Mouse (Mus musculus) MEL (cell line): ENCODE results near the gene Yap1. TPM values are rescaled to one million over a fixed set of nuclear protein-coding genes. Genes with fewer than 3 reads are reported as not detected.

ENCODE experiments used
- DNase-seq: peaks from one replicate; pipeline ENCODE4 v3.0.0; 2011; ENCODE audit warnings: low read depth, low spot score
- H3K27ac ChIP-seq: 2 replicates; pipeline ENCODE4 v1.5.1; 2012; ENCODE audit warnings: low read depth, mild to moderate bottlenecking, control low read depth, low read length, moderate library complexity; ENCODE audit not compliant: control insufficient read depth
- H3K27me3 ChIP-seq, 2 experiments: fragments of 150-350 bp in 1 of 2; sonication (generic) in 1 of 2; 2 replicates each; pipeline ENCODE4 v1.6.1; 2012; ENCODE audit warnings: low read length in 2 of 2, mild to moderate bottlenecking in 2 of 2, improper control_type of control experiment in 1 of 2, moderate library complexity in 1 of 2; ENCODE audit not compliant: insufficient read depth in 2 of 2, control insufficient read depth in 1 of 2
- H3K36me3 ChIP-seq, 2 experiments: 2 replicates each; pipeline ENCODE4 v1.6.1; 2012 to 2014; ENCODE audit warnings: low read length in 2 of 2, improper control_type of control experiment in 1 of 2, inconsistent platforms in 1 of 2, mild to moderate bottlenecking in 1 of 2; ENCODE audit not compliant: insufficient read depth in 2 of 2, control insufficient read depth in 1 of 2
- H3K4me1 ChIP-seq, 2 experiments: fragments of 150-350 bp in 1 of 2; sonication (generic) in 1 of 2; 2 replicates each; pipeline ENCODE4 v1.6.1; 2012; ENCODE audit warnings: low read length in 2 of 2, improper control_type of control experiment in 1 of 2, mild to moderate bottlenecking in 1 of 2; ENCODE audit not compliant: insufficient read depth in 2 of 2, control insufficient read depth in 1 of 2
- H3K4me3 ChIP-seq, 2 experiments: fragments of 150-350 bp in 1 of 2; sonication (generic) in 1 of 2; 2 replicates each; pipeline ENCODE4 v1.5.1; 2012; ENCODE audit warnings: low read depth in 2 of 2, low read length in 2 of 2, mild to moderate bottlenecking in 2 of 2, moderate library complexity in 2 of 2, control low read depth in 1 of 2, improper control_type of control experiment in 1 of 2; ENCODE audit not compliant: control insufficient read depth in 1 of 2, insufficient read depth in 1 of 2
- H3K79me2 ChIP-seq: 2 replicates; pipeline ENCODE4 v1.6.1; 2012; ENCODE audit warnings: mild to moderate bottlenecking, low read length, moderate library complexity; ENCODE audit not compliant: control insufficient read depth, poor library complexity, insufficient read depth
- H3K9ac ChIP-seq: 2 replicates; pipeline ENCODE4 v1.6.1; 2012; ENCODE audit warnings: low read depth, mild to moderate bottlenecking, control low read depth, low read length, moderate library complexity; ENCODE audit not compliant: control insufficient read depth, poor library complexity, severe bottlenecking
- H3K9me3 ChIP-seq: fragments of 150-350 bp; sonication (generic); replicated peaks from 2 replicates; pipeline ENCODE4 v1.6.1; 2012; ENCODE audit warnings: mild to moderate bottlenecking, low read length, improper control_type of control experiment, moderate library complexity; ENCODE audit not compliant: insufficient read depth
- CHD1 ChIP-seq: IDR thresholded peaks from 2 replicates; pipeline ENCODE4 v1.6.1; 2012; ENCODE audit warnings: low read depth, mild to moderate bottlenecking, inconsistent platforms, low read length, improper control_type of control experiment
- CTCF ChIP-seq, 3 experiments: IDR thresholded peaks in 2 of 3; conservative IDR thresholded peaks in 1 of 3; 2 replicates each; pipeline ENCODE4 v1.5.1; 2011 to 2012; ENCODE audit warnings: low read length in 3 of 3, low read depth in 2 of 3, mild to moderate bottlenecking in 2 of 3, improper control_type of control experiment in 1 of 3, inconsistent platforms in 1 of 3, mixed read lengths in 1 of 3, moderate library complexity in 1 of 3; ENCODE audit not compliant: control insufficient read depth in 1 of 3, insufficient read depth in 1 of 3, poor library complexity in 1 of 3, severe bottlenecking in 1 of 3
- E2F4 ChIP-seq: IDR thresholded peaks from 2 replicates; pipeline ENCODE4 v1.6.1; 2011; ENCODE audit warnings: low read depth, low read length, improper control_type of control experiment, borderline replicate concordance
- EP300 ChIP-seq, 2 experiments: IDR thresholded peaks; 2 replicates each; pipeline ENCODE4 v1.6.1; 2011; ENCODE audit warnings: improper control_type of control experiment in 2 of 2, low read length in 2 of 2, low read depth in 1 of 2, mild to moderate bottlenecking in 1 of 2
- GABPA ChIP-seq: IDR thresholded peaks from 2 replicates; pipeline ENCODE4 v1.6.1; 2012; ENCODE audit warnings: low read depth, mild to moderate bottlenecking, inconsistent platforms, low read length, improper control_type of control experiment, moderate library complexity
- MAZ ChIP-seq: IDR thresholded peaks from 2 replicates; pipeline ENCODE4 v1.6.1; 2012; ENCODE audit warnings: low read depth, mild to moderate bottlenecking, inconsistent platforms, low read length, improper control_type of control experiment
- MXI1 ChIP-seq: IDR thresholded peaks from 2 replicates; pipeline ENCODE4 v1.6.1; 2011; ENCODE audit warnings: mild to moderate bottlenecking, low read depth, low read length, improper control_type of control experiment
- NELFE ChIP-seq: IDR thresholded peaks from 2 replicates; pipeline ENCODE4 v1.6.1; 2011; ENCODE audit warnings: low read depth, low read length, improper control_type of control experiment
- NRF1 ChIP-seq: IDR thresholded peaks from 2 replicates; pipeline ENCODE4 v1.6.1; 2014; ENCODE audit warnings: low read depth, mild to moderate bottlenecking, inconsistent platforms, low read length, improper control_type of control experiment, moderate library complexity; ENCODE audit not compliant: poor library complexity, insufficient read depth, severe bottlenecking
- USF2 ChIP-seq, 2 experiments: IDR thresholded peaks; 2 replicates each; pipeline ENCODE4 v1.6.1; 2011 to 2012; ENCODE audit warnings: improper control_type of control experiment in 2 of 2, low read length in 2 of 2, borderline replicate concordance in 1 of 2, inconsistent platforms in 1 of 2, low read depth in 1 of 2, mild to moderate bottlenecking in 1 of 2; ENCODE audit not compliant: insufficient read depth in 1 of 2
- ZKSCAN1 ChIP-seq: IDR thresholded peaks from 2 replicates; pipeline ENCODE4 v1.6.1; 2012; ENCODE audit warnings: low read depth, mild to moderate bottlenecking, inconsistent platforms, low read length, improper control_type of control experiment, moderate library complexity
- ZNF384 ChIP-seq: IDR thresholded peaks from 2 replicates; pipeline ENCODE4 v1.6.1; 2012; ENCODE audit warnings: low read depth, mild to moderate bottlenecking, inconsistent platforms, low read length, improper control_type of control experiment
- polyA plus RNA-seq, 2 experiments: library from polyadenylated mRNA; stranded (reverse) in 1 of 2; unstranded in 1 of 2; fragments of >175 nt in 1 of 2; fragments of >200 nt in 1 of 2; gene quantifications; 2 replicates each; pipeline versions ENCODE4 v1.2.1 to v1.2.4; 2012; ENCODE audit warnings: low replicate concordance in 2 of 2, low read depth in 1 of 2; ENCODE audit not compliant: insufficient read length in 2 of 2, insufficient read depth in 1 of 2, missing spikeins in 1 of 2
- total RNA-seq: library from RNA; depleted of rRNA; stranded (reverse); fragments of 300-350 nt; gene quantifications from 2 replicates; pipeline ENCODE4 v1.2.3, GENCODE M21; 2012

Yap1 gene
- total and polyA plus RNA-seq, 3 experiments = not detected

GRCm38 (mm10) chr9:7903825-7904224 is 100.6 kb downstream of the Yap1 start:
- H3K27me3 ChIP-seq = peaks cover 2 to 4% of the 10 kb centered on the region in 2 experiments; a peak in 3 of 4 replicates
- no peak overlapping the region for H3K27ac ChIP-seq
- no peaks in the 10 kb centered on the region for H3K79me2 ChIP-seq
- no peak overlapping the region for H3K4me3 ChIP-seq
- DNase-seq = no peak
- no peaks in the 10 kb centered on the region for H3K36me3 ChIP-seq
- no peaks in the 10 kb centered on the region for H3K9me3 ChIP-seq
- no peaks in the 10 kb centered on the region for H3K4me1 ChIP-seq
- no peak overlapping the region for H3K9ac ChIP-seq
- TF ChIP-seq USF2 (IDR thresholded peaks at IDR 0.05; ENCODE audit: borderline replicate concordance in 1 of 2, insufficient read depth in 1 of 2, low read depth in 1 of 2, low read length in 2 of 2) (no peak), NELFE (no peak), EP300 (IDR thresholded peaks at IDR 0.05; ENCODE audit: low read depth in 1 of 2, low read length in 2 of 2) (no peak), ZNF384 (no peak), NRF1 (no peak), MAZ (no peak), CTCF (IDR thresholded peaks at IDR 0.05 in 2 of 3, conservative IDR thresholded peaks at IDR 0.05 in 1 of 3; ENCODE audit: control insufficient read depth in 1 of 3, insufficient read depth in 1 of 3, low read depth in 2 of 3, low read length in 3 of 3, poor library complexity in 1 of 3, severe bottlenecking in 1 of 3) (no peak)

GRCm38 (mm10) chr9:7903262-7903661 is 101.1 kb downstream of the Yap1 start:
- no peaks in the 10 kb centered on the region for H3K9me3 ChIP-seq
- no peak for DNase-seq
- H3K27ac ChIP-seq = no peak overlapping the region
- no peak overlapping the region for H3K9ac ChIP-seq
- H3K36me3 ChIP-seq = no peaks in the 10 kb centered on the region
- H3K27me3 ChIP-seq = peaks cover 2 to 4% of the 10 kb centered on the region in 2 experiments; a peak in 3 of 4 replicates
- no peak for TF ChIP-seq CHD1
- TF ChIP-seq GABPA = no peak
- no peak for TF ChIP-seq ZKSCAN1
- no peak for TF ChIP-seq E2F4
- TF ChIP-seq MXI1 = no peak
- no peaks in the 10 kb centered on the region for H3K4me1 ChIP-seq
- H3K4me3 ChIP-seq = no peak overlapping the region
- H3K79me2 ChIP-seq = no peaks in the 10 kb centered on the region

- no peak for DNase-seq
- Histone ChIP-seq H3K27me3 (peaks cover 2 to 4% of the 10 kb centered on the region in 2 experiments; a peak in 3 of 4 replicates), H3K79me2 (no peaks in the 10 kb centered on the region), H3K27ac (no peak overlapping the region), H3K4me1 (no peaks in the 10 kb centered on the region), H3K9me3 (no peaks in the 10 kb centered on the region), H3K4me3 (no peak overlapping the region), H3K36me3 (no peaks in the 10 kb centered on the region)
- TF ChIP-seq MAZ = no peak
- TF ChIP-seq, all 39 proteins: peak for 0
- no peak overlapping the region for H3K9ac ChIP-seq
Measured at GRCm38 (mm10) chr9:7902311-7902710, 102.1 kb downstream of the Yap1 start.
